Mouse (Mus musculus): Measurements from ENCODE around the gene Zfp46. TPM values are rescaled to one million over a fixed set of nuclear protein-coding genes. Genes with fewer than 3 reads are reported as not detected.

The Zfp46 gene
- polyA plus RNA-seq, 1 experiment from 2014 or later = 18.3 TPM

GRCm38 (mm10) chr4:136247729-136248463, 36.6 kb upstream of the Zfp46 start, which contains the start of gene Tcea3:
Gene Tcea3 (plus strand): TSS chr4:136247729.
- no peaks in the 10 kb centered on the region for H3K9me3 ChIP-seq (replicated peaks)
- H3K4me2 ChIP-seq = peak within 1 kb of the TSS; percentile 92
- ATAC-seq (replicated peaks; ENCODE audit: insufficient number of reproducible peaks, insufficient read depth, low FRiP score, low read depth) = peak; percentile 73
- WGBS = under 1% methylated on average over 46 of the region's 46 CpGs
- peak within 1 kb of the TSS; percentile 82 for H3K9ac ChIP-seq
- peak within 1 kb of the TSS; percentile 85 for H3K27ac ChIP-seq
- peaks cover 54% of the 10 kb centered on the region for H3K4me1 ChIP-seq (replicated peaks)
- H3K27me3 ChIP-seq = peaks cover 53% of the 10 kb centered on the region
- no peaks in the 10 kb centered on the region for H3K36me3 ChIP-seq
- H3K4me3 ChIP-seq = peak within 1 kb of the TSS; percentile 79

GRCm38 (mm10) chr4:136248464-136249331, 35.8 kb upstream of the Zfp46 start:
- H3K4me2 ChIP-seq = peak overlapping the region; percentile 92
- no peaks in the 10 kb centered on the region for H3K9me3 ChIP-seq (replicated peaks)
- H3K4me3 ChIP-seq = peak overlapping the region; percentile 79
- H3K4me1 ChIP-seq (replicated peaks) = peaks cover 54% of the 10 kb centered on the region
- H3K27ac ChIP-seq = peak overlapping the region; percentile 85
- peaks cover 47% of the 10 kb centered on the region for H3K27me3 ChIP-seq
- H3K36me3 ChIP-seq = no peaks in the 10 kb centered on the region
- ATAC-seq (replicated peaks; ENCODE audit: insufficient number of reproducible peaks, insufficient read depth, low FRiP score, low read depth) = peak; percentile 12; the same call in 1 of the 2 replicates
- peak overlapping the region; percentile 82 for H3K9ac ChIP-seq
- 2% methylated on average over 37 of the region's 37 CpGs for WGBS

- H3K27ac ChIP-seq = peak overlapping the region; percentile 85; the same call in 1 of the 2 replicates
- 14% methylated on average over 11 of the region's 11 CpGs for WGBS
- no peak for ATAC-seq (replicated peaks; ENCODE audit: insufficient number of reproducible peaks, insufficient read depth, low FRiP score, low read depth)
Observed at GRCm38 (mm10) chr4:136249332-136249647, 35.2 kb upstream of the Zfp46 start.

GRCm38 (mm10) chr4:136249780-136250179, 34.7 kb upstream of the Zfp46 start:
- Histone ChIP-seq H3K36me3 (no peaks in the 10 kb centered on the region), H3K9me3 (replicated peaks) (no peaks in the 10 kb centered on the region), H3K4me2 (peak overlapping the region; percentile 92), H3K27ac (peak overlapping the region; percentile 85; the same call in 1 of the 2 replicates), H3K9ac (no peak overlapping the region), H3K4me1 (replicated peaks) (peaks cover 51% of the 10 kb centered on the region), H3K4me3 (peak overlapping the region; percentile 79), H3K27me3 (peaks cover 40% of the 10 kb centered on the region)
- WGBS = 31% methylated on average over 9 of the region's 9 CpGs
- ATAC-seq (replicated peaks; ENCODE audit: insufficient number of reproducible peaks, insufficient read depth, low FRiP score, low read depth) = 0 out of 2 replicates have a peak, but pooled peaks have one; percentile 24

More at GRCm38 (mm10) chr4:136249332-136249647, 35.2 kb upstream of the Zfp46 start:
- peak overlapping the region; percentile 92 for H3K4me2 ChIP-seq
- no peaks in the 10 kb centered on the region for H3K9me3 ChIP-seq (replicated peaks)
- peak overlapping the region; percentile 82 for H3K9ac ChIP-seq
- H3K4me1 ChIP-seq (replicated peaks) = peaks cover 54% of the 10 kb centered on the region
- no peaks in the 10 kb centered on the region for H3K36me3 ChIP-seq
- peak overlapping the region; percentile 79 for H3K4me3 ChIP-seq
- H3K27me3 ChIP-seq = peaks cover 45% of the 10 kb centered on the region

- Histone ChIP-seq H3K4me3 (no peak overlapping the region), H3K4me1 (replicated peaks) (peaks cover 8% of the 10 kb centered on the region; the same call in 1 of the 2 replicates), H3K9me3 (replicated peaks) (no peaks in the 10 kb centered on the region), H3K27me3 (no peaks in the 10 kb centered on the region), H3K27ac (no peak overlapping the region), H3K9ac (no peak overlapping the region), H3K4me2 (no peak overlapping the region), H3K36me3 (no peaks in the 10 kb centered on the region; the same call in 1 of the 2 replicates)
- ATAC-seq (replicated peaks; ENCODE audit: insufficient number of reproducible peaks, insufficient read depth, low FRiP score, low read depth) = no peak
- WGBS = 38% methylated on average over 6 of the region's 6 CpGs
Observed at GRCm38 (mm10) chr4:136255919-136256318, 28.6 kb upstream of the Zfp46 start.

GRCm38 (mm10) chr4:136256696-136257095, 27.8 kb upstream of the Zfp46 start:
- no peak for ATAC-seq (replicated peaks; ENCODE audit: insufficient number of reproducible peaks, insufficient read depth, low FRiP score, low read depth)
- Histone ChIP-seq H3K4me1 (replicated peaks) (peaks cover 16% of the 10 kb centered on the region), H3K9ac (no peak overlapping the region), H3K36me3 (no peaks in the 10 kb centered on the region; the same call in 1 of the 2 replicates), H3K4me2 (no peak overlapping the region), H3K4me3 (no peak overlapping the region), H3K9me3 (replicated peaks) (no peaks in the 10 kb centered on the region), H3K27ac (no peak overlapping the region), H3K27me3 (no peaks in the 10 kb centered on the region)
- 65% methylated on average over 10 of the region's 10 CpGs for WGBS

GRCm38 (mm10) chr4:136259916-136260315, 24.6 kb upstream of the Zfp46 start:
- 60% methylated on average over 3 of the region's 3 CpGs for WGBS
- Histone ChIP-seq H3K9ac (no peak overlapping the region), H3K27me3 (no peaks in the 10 kb centered on the region), H3K36me3 (no peaks in the 10 kb centered on the region; the same call in 1 of the 2 replicates), H3K27ac (peak overlapping the region; percentile 83), H3K4me3 (no peak overlapping the region), H3K9me3 (replicated peaks) (no peaks in the 10 kb centered on the region), H3K4me2 (no peak overlapping the region), H3K4me1 (replicated peaks) (peaks cover 22% of the 10 kb centered on the region)
- ATAC-seq (replicated peaks; ENCODE audit: insufficient number of reproducible peaks, insufficient read depth, low FRiP score, low read depth) = no peak

GRCm38 (mm10) chr4:136260491-136261180, 23.8 kb upstream of the Zfp46 start:
- peak; percentile 69 for ATAC-seq (replicated peaks; ENCODE audit: insufficient number of reproducible peaks, insufficient read depth, low FRiP score, low read depth)
- Histone ChIP-seq H3K9me3 (replicated peaks) (no peaks in the 10 kb centered on the region), H3K36me3 (no peaks in the 10 kb centered on the region; the same call in 1 of the 2 replicates), H3K27ac (peak overlapping the region; percentile 83), H3K4me1 (replicated peaks) (peaks cover 22% of the 10 kb centered on the region), H3K9ac (no peak overlapping the region), H3K4me3 (no peak overlapping the region), H3K4me2 (no peak overlapping the region), H3K27me3 (no peaks in the 10 kb centered on the region)
- 25% methylated on average over 10 of the region's 10 CpGs for WGBS

- Histone ChIP-seq H3K27ac (peak overlapping the region; percentile 83), H3K4me2 (no peak overlapping the region), H3K9me3 (replicated peaks) (no peaks in the 10 kb centered on the region), H3K4me1 (replicated peaks) (peaks cover 22% of the 10 kb centered on the region), H3K4me3 (no peak overlapping the region), H3K36me3 (no peaks in the 10 kb centered on the region), H3K9ac (no peak overlapping the region), H3K27me3 (no peaks in the 10 kb centered on the region)
- WGBS = 52% methylated on average over 10 of the region's 10 CpGs
- peak; percentile 58; the same call in 1 of the 2 replicates for ATAC-seq (replicated peaks; ENCODE audit: insufficient number of reproducible peaks, insufficient read depth, low FRiP score, low read depth)
Observed at GRCm38 (mm10) chr4:136261912-136262311, 22.6 kb upstream of the Zfp46 start.

GRCm38 (mm10) chr4:136263555-136263954, 20.9 kb upstream of the Zfp46 start:
- no peak for ATAC-seq (replicated peaks; ENCODE audit: insufficient number of reproducible peaks, insufficient read depth, low FRiP score, low read depth)
- no peak overlapping the region for H3K9ac ChIP-seq
- no peaks in the 10 kb centered on the region for H3K9me3 ChIP-seq (replicated peaks)
- WGBS = 93% methylated on average over 4 of the region's 4 CpGs
- H3K4me3 ChIP-seq = no peak overlapping the region
- no peak overlapping the region for H3K4me2 ChIP-seq
- peaks cover 22% of the 10 kb centered on the region for H3K4me1 ChIP-seq (replicated peaks)
- no peaks in the 10 kb centered on the region for H3K36me3 ChIP-seq
- H3K27me3 ChIP-seq = no peaks in the 10 kb centered on the region
- H3K27ac ChIP-seq = no peak overlapping the region
